In genomic region chr2:28563303-28563702, GRCm38 (mm10) we compare ENCODE assay signal across 25 mouse cellular contexts. TPM values are rescaled to one million over a fixed set of nuclear protein-coding genes. Genes with fewer than 3 reads are reported as not detected.
DNase-seq lines count a peak whose midpoint lies in the region; ATAC-seq and TF ChIP-seq lines count a peak whose summit lies in the region.
"Had no signal": no experiment of that assay in that cellular context is flagged by ENCODE, and none has a peak within 500 bp of the region (broad histone marks: within the 10 kb centered on the region; RNA-seq: fewer than 3 reads in every experiment).

Gene Cel, minus strand, starts transcription at chr2:28563403.

- no peak for TF ChIP-seq EP300 in stomach, postnatal 0 days (optimal IDR thresholded peaks at IDR 0.05)

- peak within 1 kb of the TSS; percentile 37; the same call in 1 of the 2 replicates for H3K9ac ChIP-seq in embryonic facial prominence, embryonic 13.5 days
- no peak within 1 kb of the TSS for H3K9ac ChIP-seq in stomach, embryonic 15.5 days
- no peak within 1 kb of the TSS for H3K9ac ChIP-seq in stomach, postnatal 0 days (ENCODE audit: low read length)
- 0 out of 2 replicates have a peak within 1 kb of the TSS, but pooled peaks have one; percentile 4 for H3K9ac ChIP-seq in limb, embryonic 14.5 days (ENCODE audit: low read depth, low read length, severe bottlenecking)
- H3K9ac ChIP-seq: embryonic facial prominence, embryonic 12.5 days; hindbrain, embryonic 12.5 days had no signal

- H3K27me3 ChIP-seq in embryonic facial prominence, embryonic 13.5 days = no peaks in the 10 kb centered on the region
- H3K27me3 ChIP-seq in embryonic facial prominence, embryonic 10.5 days (replicated peaks; ENCODE audit: low read depth, poor library complexity, severe bottlenecking) = no peaks in the 10 kb centered on the region
- no peaks in the 10 kb centered on the region for H3K27me3 ChIP-seq in stomach, embryonic 15.5 days (replicated peaks)
- H3K27me3 ChIP-seq in stomach, postnatal 0 days (ENCODE audit: control insufficient read depth, insufficient read depth, low read length) = no peaks in the 10 kb centered on the region
- H3K27me3 ChIP-seq in limb, embryonic 14.5 days (ENCODE audit: control insufficient read depth, insufficient read depth, low read length) = no peaks in the 10 kb centered on the region
- H3K27me3 ChIP-seq: embryonic facial prominence, embryonic 12.5 days; hindbrain, embryonic 12.5 days had no signal

- no peak for DNase-seq in embryonic facial prominence, embryonic 10.5 days (ENCODE audit: low spot score)
- DNase-seq in stomach, postnatal 0 days (ENCODE audit: low spot score) = no peak
- DNase-seq in limb, embryonic 14.5 days (ENCODE audit: low spot score) = no peak
- DNase-seq in kidney, adult 9 months = no peak
- no peak for DNase-seq in lung, adult 18-20 months
- DNase-seq: adrenal gland, postnatal 10 days; B cell, adult 2 months; cerebellum, adult 11 months; cerebellum, adult 8-10 months; embryo, embryonic 11 days; gastrocnemius, postnatal 10 days; heart, adult 18-20 months; heart, postnatal 10 days; heart, postnatal 4 days had no signal

- H3K4me2 ChIP-seq in embryonic facial prominence, embryonic 13.5 days = no peak within 1 kb of the TSS
- no peak within 1 kb of the TSS for H3K4me2 ChIP-seq in stomach, embryonic 15.5 days
- H3K4me2 ChIP-seq in stomach, postnatal 0 days (replicated peaks; ENCODE audit: low read depth) = no peak within 1 kb of the TSS
- no peak within 1 kb of the TSS for H3K4me2 ChIP-seq in limb, embryonic 14.5 days (replicated peaks; ENCODE audit: low read depth, low read length, severe bottlenecking)
- H3K4me2 ChIP-seq: embryonic facial prominence, embryonic 12.5 days; hindbrain, embryonic 12.5 days had no signal

- TF ChIP-seq POLR2A in limb, embryonic 14.5 days (IDR thresholded peaks at IDR 0.05; ENCODE audit: borderline replicate concordance, extremely low read depth, insufficient read depth, insufficient read length) = no peak

- H3K4me1 ChIP-seq in embryonic facial prominence, embryonic 13.5 days = peaks cover 12% of the 10 kb centered on the region; the same call in 1 of the 2 replicates
- H3K4me1 ChIP-seq in embryonic facial prominence, embryonic 10.5 days = no peaks in the 10 kb centered on the region
- no peaks in the 10 kb centered on the region for H3K4me1 ChIP-seq in stomach, embryonic 15.5 days
- H3K4me1 ChIP-seq in stomach, postnatal 0 days (replicated peaks; ENCODE audit: control insufficient read depth, insufficient read depth) = no peaks in the 10 kb centered on the region
- H3K4me1 ChIP-seq in limb, embryonic 14.5 days (ENCODE audit: control insufficient read depth, insufficient read depth, low read length) = no peaks in the 10 kb centered on the region
- H3K4me1 ChIP-seq: embryonic facial prominence, embryonic 12.5 days; heart, embryonic 10.5 days; hindbrain, embryonic 12.5 days had no signal

- H3K9me3 ChIP-seq in embryonic facial prominence, embryonic 13.5 days = no peaks in the 10 kb centered on the region
- H3K9me3 ChIP-seq in embryonic facial prominence, embryonic 10.5 days = no peaks in the 10 kb centered on the region
- H3K9me3 ChIP-seq in stomach, embryonic 15.5 days = no peaks in the 10 kb centered on the region
- no peaks in the 10 kb centered on the region for H3K9me3 ChIP-seq in stomach, postnatal 0 days (ENCODE audit: control insufficient read depth, low read length)
- no peaks in the 10 kb centered on the region for H3K9me3 ChIP-seq in limb, embryonic 14.5 days (ENCODE audit: control insufficient read depth, low read length)
- H3K9me3 ChIP-seq: embryonic facial prominence, embryonic 12.5 days; forebrain, embryonic 10.5 days; G1E; heart, embryonic 10.5 days; hindbrain, embryonic 12.5 days had no signal

- 73% methylated on average over 6 of the region's 6 CpGs for WGBS in embryonic facial prominence, embryonic 13.5 days
- WGBS in embryonic facial prominence, embryonic 10.5 days = 73% methylated on average over 6 of the region's 6 CpGs
- 56% methylated on average over 6 of the region's 6 CpGs for WGBS in stomach, embryonic 15.5 days
- 60% methylated on average over 6 of the region's 6 CpGs for WGBS in stomach, postnatal 0 days
- WGBS in limb, embryonic 14.5 days = 61% methylated on average over 6 of the region's 6 CpGs

- H3K27ac ChIP-seq in embryonic facial prominence, embryonic 13.5 days = peak within 1 kb of the TSS; percentile 66; the same call in 1 of the 2 replicates
- no peak within 1 kb of the TSS for H3K27ac ChIP-seq in embryonic facial prominence, embryonic 10.5 days (replicated peaks)
- no peak within 1 kb of the TSS for H3K27ac ChIP-seq in stomach, embryonic 15.5 days
- H3K27ac ChIP-seq in stomach, postnatal 0 days (replicated peaks) = no peak within 1 kb of the TSS
- no peak within 1 kb of the TSS; the same call in 1 of the 2 replicates for H3K27ac ChIP-seq in limb, embryonic 14.5 days (replicated peaks; ENCODE audit: low read depth, low read length)
- H3K27ac ChIP-seq: embryonic facial prominence, embryonic 12.5 days; forebrain, embryonic 10.5 days; heart, embryonic 10.5 days; hindbrain, embryonic 12.5 days had no signal

- no peak within 1 kb of the TSS for H3K4me3 ChIP-seq in embryonic facial prominence, embryonic 13.5 days
- no peak within 1 kb of the TSS for H3K4me3 ChIP-seq in embryonic facial prominence, embryonic 10.5 days
- 0 out of 2 replicates have a peak within 1 kb of the TSS, but pooled peaks have one; percentile 0 for H3K4me3 ChIP-seq in stomach, embryonic 15.5 days (replicated peaks)
- no peak within 1 kb of the TSS for H3K4me3 ChIP-seq in stomach, postnatal 0 days (ENCODE audit: low read depth, low read length)
- no peak within 1 kb of the TSS for H3K4me3 ChIP-seq in limb, embryonic 14.5 days (replicated peaks; ENCODE audit: low read length)
- H3K4me3 ChIP-seq: embryonic facial prominence, embryonic 12.5 days; forebrain, embryonic 10.5 days; heart, embryonic 10.5 days; hindbrain, embryonic 12.5 days had no signal

- TF ChIP-seq CTCF in stomach, postnatal 0 days (IDR thresholded peaks at IDR 0.05; ENCODE audit: low read depth) = no peak

- no peak for ATAC-seq in embryonic facial prominence, embryonic 13.5 days (ENCODE audit: insufficient number of reproducible peaks, insufficient read depth, low FRiP score, low TSS enrichment, low read depth)
- ATAC-seq in stomach, embryonic 15.5 days (ENCODE audit: insufficient read depth, low FRiP score, low read depth) = peak; percentile 48; the same call in 1 of the 2 replicates
- no peak for ATAC-seq in stomach, postnatal 0 days (ENCODE audit: low FRiP score, low TSS enrichment)
- no peak for ATAC-seq in limb, embryonic 14.5 days (ENCODE audit: low FRiP score, low read depth)
- ATAC-seq: CD4-positive, CD25-positive, alpha-beta regulatory T cell, adult 4 months; forebrain, embryonic 14.5 days; hindbrain, embryonic 16.5 days had no signal

- H3K36me3 ChIP-seq in embryonic facial prominence, embryonic 13.5 days = peaks cover 36% of the 10 kb centered on the region
- peaks cover 38% of the 10 kb centered on the region for H3K36me3 ChIP-seq in embryonic facial prominence, embryonic 10.5 days (replicated peaks)
- peaks cover 15% of the 10 kb centered on the region for H3K36me3 ChIP-seq in stomach, embryonic 15.5 days
- H3K36me3 ChIP-seq in stomach, postnatal 0 days (ENCODE audit: control insufficient read depth, insufficient read depth, low read length) = peaks cover 10% of the 10 kb centered on the region; the same call in 1 of the 2 replicates
- peaks cover 34% of the 10 kb centered on the region for H3K36me3 ChIP-seq in limb, embryonic 14.5 days (ENCODE audit: control insufficient read depth, insufficient read depth, low read length)

RNA-seq across cellular contexts. Expression of gene Cel, which starts in this region (rescaled TPM):
- polyA plus RNA-seq in embryonic facial prominence, embryonic 13.5 days (2015; fragmentation: Nextera tagmentation; extraction: Ambion mirVana) = 0.17 TPM in 1 of 2 replicates, not detected in the other
- polyA plus RNA-seq in embryonic facial prominence, embryonic 10.5 days (2016; fragmentation: Nextera tagmentation; extraction: Ambion mirVana) = not detected in 2 replicates
- 412 and 563 TPM in 2 replicates for polyA plus RNA-seq in stomach, embryonic 15.5 days (2015; fragmentation: Nextera tagmentation; extraction: Ambion mirVana)
- 2.0 and 3.3 TPM in 2 replicates for polyA plus RNA-seq in stomach, postnatal 0 days (2015; fragmentation: Nextera tagmentation; extraction: Ambion mirVana)
- polyA plus RNA-seq in limb, embryonic 14.5 days (2012; rRNA removed) = 0.06 and 0.12 TPM in 2 replicates
- polyA plus RNA-seq in limb, embryonic 14.5 days (2014; fragmentation: Nextera tagmentation; extraction: Ambion mirVana) = not detected in 2 replicates
- polyA plus RNA-seq: CD4-positive, CD25-positive, alpha-beta regulatory T cell, adult 4 months; embryonic facial prominence, embryonic 12.5 days; forebrain, embryonic 10.5 days; forebrain, embryonic 14.5 days; G1E; heart, embryonic 10.5 days; heart, embryonic 14.5 days; hindbrain, embryonic 12.5 days; hindbrain, embryonic 16.5 days had no signal

Comparison
In these comparisons a context has a peak if more than half of its experiments do, and no peak if none do; other contexts are left out.
1. RNA of gene Cel (polyA plus RNA-seq): 412 to 563 TPM in stomach, embryonic 15.5 days; 2.0 to 3.3 TPM in stomach, postnatal 0 days, 0.06 to 0.12 TPM in limb, embryonic 14.5 days, not detected in embryonic facial prominence, embryonic 10.5 days and 0.17 TPM in embryonic facial prominence, embryonic 13.5 days; every median in the first group is over 10 times any median in the second.
2. H3K9ac ChIP-seq: peak in embryonic facial prominence, embryonic 13.5 days (single experiment) and limb, embryonic 14.5 days (single experiment); none in stomach, embryonic 15.5 days (single experiment) and stomach, postnatal 0 days (single experiment).